In genomic region chr2:31482914-31483575, GRCm38 (mm10) we compare ENCODE assay signal across 9 mouse cellular contexts. TPM values are rescaled to one million over a fixed set of nuclear protein-coding genes. Genes with fewer than 3 reads are reported as not detected.
A peak's percentile ranks its signal among the peaks of the same experiment; 100 is the strongest.
DNase-seq lines count a peak whose midpoint lies in the region; ATAC-seq and TF ChIP-seq lines count a peak whose summit lies in the region.
"Had no signal": no experiment of that assay in that cellular context is flagged by ENCODE, and none has a peak within 500 bp of the region (broad histone marks: within the 10 kb centered on the region; RNA-seq: fewer than 3 reads in every experiment).

No protein-coding gene starts in this region.

- peak; percentile 78 for TF ChIP-seq CTCF in lung, adult 2 months (IDR thresholded peaks at IDR 0.05; ENCODE audit: insufficient read depth, low read length)

- in situ Hi-C loops in ES-E14 (cut with MboI; ENCODE audit: low sequenced_read_pairs in 2 of 2, unreplicated experiment in 2 of 2), result loop anchor here (5.0 to 10.0 kb wide), 2 partner anchors 172 to 184 kb away; no protein-coding TSS in a partner anchor

- no peak overlapping the region for H3K4me3 ChIP-seq in ES-E14 (ENCODE audit: insufficient read depth in 1 of 2, low read depth in 1 of 2, low read length in 2 of 2, poor library complexity in 1 of 2, severe bottlenecking in 1 of 2)
- H3K4me3 ChIP-seq in forebrain, embryonic 13.5 days, result no peak overlapping the region
- no peak overlapping the region for H3K4me3 ChIP-seq in lung, adult 2 months (replicated peaks; ENCODE audit: extremely low read depth, low read depth, low read length)
- H3K4me3 ChIP-seq: megakaryocyte, embryonic 14.5 days had no signal

- intact Hi-C loops in heart, postnatal 25 days (cut with DNase I), result loop anchor here (1.0 to 2.0 kb wide), 2 partner anchors 172 to 432 kb away; no protein-coding TSS in a partner anchor

- no peak for TF ChIP-seq POLR2A in lung, adult 2 months (IDR thresholded peaks at IDR 0.05; ENCODE audit: borderline replicate concordance, extremely low read depth, low read depth, low read length)

- no peaks in the 10 kb centered on the region for H3K9me3 ChIP-seq in ES-E14 (ENCODE audit: control insufficient read depth, insufficient read depth, low read depth, low read length)
- H3K9me3 ChIP-seq in forebrain, embryonic 13.5 days (replicated peaks), result no peaks in the 10 kb centered on the region
- H3K9me3 ChIP-seq: megakaryocyte, embryonic 14.5 days had no signal

- no peak overlapping the region for H3K4me2 ChIP-seq in forebrain, embryonic 13.5 days

- H3K9ac ChIP-seq in ES-E14 (ENCODE audit: insufficient read depth, low read depth, low read length, poor library complexity, severe bottlenecking), result no peak overlapping the region
- no peak overlapping the region; the same call in 1 of the 2 replicates for H3K9ac ChIP-seq in forebrain, embryonic 13.5 days

- no peaks in the 10 kb centered on the region for H3K4me1 ChIP-seq in ES-E14 (ENCODE audit: control insufficient read depth in 2 of 2, insufficient read depth in 2 of 2, low read length in 2 of 2, poor library complexity in 1 of 2)
- H3K4me1 ChIP-seq in forebrain, embryonic 13.5 days, result no peaks in the 10 kb centered on the region
- H3K4me1 ChIP-seq in lung, adult 2 months (ENCODE audit: control insufficient read depth, insufficient read depth, low read length), result no peaks in the 10 kb centered on the region

- peaks cover 74% of the 10 kb centered on the region for H3K36me3 ChIP-seq in ES-E14 (ENCODE audit: control insufficient read depth, insufficient read depth, low read length, poor library complexity, severe bottlenecking)
- no peaks in the 10 kb centered on the region for H3K36me3 ChIP-seq in forebrain, embryonic 13.5 days (ENCODE audit: poor library complexity, severe bottlenecking)

- H3K27me3 ChIP-seq in forebrain, embryonic 13.5 days, result peaks cover 87% of the 10 kb centered on the region

- peak; percentile 86 for DNase-seq in ES-E14 (ENCODE audit: low read depth, low spot score)
- DNase-seq in heart, postnatal 25 days (ENCODE audit: low spot score), result peak; percentile 52
- DNase-seq in large intestine, adult 2 months (ENCODE audit: low read depth, low spot score), result peak; percentile 58
- peak; percentile 75 for DNase-seq in lung, adult 2 months
- peak; percentile 57 for DNase-seq in ovary, adult 18-20 months (ENCODE audit: low spot score)
- DNase-seq in thymus, adult 18-20 months, result peak; percentile 31 to 46

- 27% methylated on average over 8 of the region's 8 CpGs for WGBS in forebrain, embryonic 13.5 days
- 35% methylated on average over 8 of the region's 8 CpGs for WGBS in large intestine, adult 2 months
- 34% methylated on average over 8 of the region's 8 CpGs for WGBS in lung, adult 2 months

- peak; percentile 81 for ATAC-seq in cerebellum, adult (ENCODE audit: insufficient number of reproducible peaks, low FRiP score, low TSS enrichment)
- peak; percentile 86 for ATAC-seq in forebrain, embryonic 13.5 days

- H3K27ac ChIP-seq in ES-E14 (ENCODE audit: insufficient read depth, low read depth, low read length, poor library complexity, severe bottlenecking), result no peak overlapping the region
- H3K27ac ChIP-seq in forebrain, embryonic 13.5 days, result no peak overlapping the region

TF ChIP-seq in ES-E14, 5 proteins besides CTCF, POLR2A, EP300 and RAD21:
- TF ChIP-seq HCFC1 (IDR thresholded peaks at IDR 0.05; ENCODE audit: borderline replicate concordance, insufficient read depth, low read length), result no peak
- TF ChIP-seq ZNF384 (IDR thresholded peaks at IDR 0.05; ENCODE audit: low read depth, low read length), result no peak
- TF ChIP-seq CHD2 (IDR thresholded peaks at IDR 0.05; ENCODE audit: low read depth, low read length), result no peak
- peak; percentile 76; the same call in 1 of the 2 replicates for TF ChIP-seq ZC3H11A (IDR thresholded peaks at IDR 0.05; ENCODE audit: borderline replicate concordance, low read depth, low read length)
- peak; percentile 97 for TF ChIP-seq MAFK (IDR thresholded peaks at IDR 0.05; ENCODE audit: insufficient read depth, low read depth, low read length)

RNA-seq across cellular contexts. Expression of gene Ass1, which starts 13.0 kb away (rescaled TPM):
- total RNA-seq in ES-E14 (2012; rRNA removed), result 120 and 154 TPM in 2 replicates
- 5.6 and 5.9 TPM in 2 replicates for polyA plus RNA-seq in forebrain, embryonic 13.5 days (2015; fragmentation: Nextera tagmentation; extraction: Ambion mirVana)
- 1 to 10 TPM; 4.3 to 4.4 TPM for total RNA-seq in heart, postnatal 25 days (2021)
- polyA plus RNA-seq in large intestine, adult 2 months (2012; rRNA removed), result 12.8 and 20.7 TPM in 2 replicates
- polyA plus RNA-seq in lung, adult 2 months (2012; rRNA removed), result 14.3 and 18.2 TPM in 2 replicates
